Mouse (Mus musculus) heart, adult 8-10 months (tissue): ENCODE measurements around the gene Mthfd1. TPM values are rescaled to one million over a fixed set of nuclear protein-coding genes. Genes with fewer than 3 reads are reported as not detected.

Experiments used
- DNase-seq: peaks from one replicate; pipeline ENCODE4 v3.0.0; 2022; ENCODE audit warnings: low spot score
- total RNA-seq, 4 experiments: library from RNA; stranded (reverse); gene quantifications; 2 replicates each; pipeline ENCODE4 v1.2.4; 2022

Gene Mthfd1
- total RNA-seq, 4 experiments from 2014 or later, result 28.1 to 32.4 (median 29.1) TPM

DNA sequence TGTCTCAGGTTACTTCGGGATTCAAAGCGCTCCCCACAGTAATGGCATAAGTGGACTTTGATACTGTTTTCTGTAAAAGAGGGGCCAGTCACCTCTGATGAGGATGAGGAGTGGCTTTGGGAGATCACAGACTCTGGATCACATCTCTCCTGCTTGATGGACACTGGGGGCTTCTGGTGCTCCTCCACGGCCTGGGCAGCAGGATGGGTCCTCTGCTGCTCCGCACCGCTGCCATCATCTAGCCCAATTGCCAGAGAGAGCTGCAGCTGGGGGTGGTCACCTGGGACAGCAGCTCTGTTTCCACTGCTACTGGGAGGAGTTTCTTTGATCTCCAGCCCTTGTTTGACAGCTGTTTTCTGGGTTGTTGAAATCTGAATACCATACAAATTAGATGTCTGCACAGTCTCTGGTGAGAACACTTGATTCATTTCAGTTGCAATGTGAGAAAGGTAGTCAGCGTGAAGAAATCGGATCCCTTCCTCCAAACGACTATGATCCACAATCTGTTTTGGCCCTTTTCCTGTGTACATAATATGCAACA is 94.7 kb downstream of the Mthfd1 start:
- DNase-seq, result no peak

DNA sequence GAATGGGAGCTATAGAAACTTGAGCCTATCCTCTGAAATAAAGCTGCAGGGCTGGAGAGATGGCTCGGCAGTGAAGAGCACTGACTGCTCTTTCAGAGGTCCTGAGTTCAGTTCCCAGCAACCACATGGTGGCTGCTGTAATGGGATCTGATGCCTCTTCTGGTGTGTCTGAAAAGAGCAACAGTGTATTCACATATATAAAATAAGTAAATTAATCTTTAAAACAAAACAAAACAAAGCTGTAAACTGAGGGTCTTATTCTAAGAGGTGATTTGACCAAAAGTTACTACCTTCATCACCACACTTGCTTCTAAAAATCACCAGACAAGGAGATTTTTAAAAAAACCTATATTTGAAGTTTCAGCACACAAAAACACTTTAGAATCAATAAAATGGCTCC is 105.8 kb downstream of the Mthfd1 start:
- DNase-seq, result no peak

DNA sequence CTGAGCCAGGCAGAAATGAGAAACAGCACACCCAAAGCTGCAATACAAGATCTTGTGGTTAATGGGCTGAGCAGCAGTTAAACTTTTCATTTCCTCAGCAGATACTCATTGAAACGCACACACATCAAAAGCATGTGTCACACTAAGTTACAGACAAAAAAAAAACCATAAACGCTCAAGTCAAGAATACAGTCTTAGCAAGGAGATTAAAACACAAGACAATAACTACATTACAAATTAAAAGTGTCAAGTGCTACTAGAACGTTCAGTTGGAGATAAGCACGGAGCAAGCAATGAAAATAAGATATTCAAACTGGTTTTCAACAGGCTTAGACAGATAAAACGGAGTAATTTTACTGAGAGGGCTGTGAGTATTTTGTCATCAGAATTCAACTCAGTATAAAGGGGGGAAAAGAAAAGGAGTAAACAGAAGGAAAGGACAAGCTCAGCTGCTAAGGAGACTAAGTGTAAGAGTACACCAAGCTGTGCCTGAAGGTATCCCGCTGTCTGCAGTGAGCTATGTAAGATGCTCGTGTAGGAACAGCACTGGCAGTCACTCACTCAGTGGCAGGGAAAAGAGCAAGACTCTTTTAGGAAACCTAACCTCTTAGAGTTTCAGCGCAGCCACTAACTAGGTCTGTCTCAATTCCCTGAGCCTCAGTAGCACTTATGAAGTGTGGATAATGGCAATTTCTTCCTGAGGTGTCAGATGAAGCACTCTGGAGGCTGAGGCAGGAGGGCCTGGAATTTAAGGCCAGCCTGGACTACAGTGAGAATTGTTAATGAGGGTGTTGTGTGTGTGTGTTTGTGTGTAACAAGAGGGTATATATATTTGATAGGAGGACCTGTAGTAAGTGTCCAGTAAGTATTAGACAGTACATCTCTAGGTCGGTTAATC is 106.6 kb downstream of the Mthfd1 start:
- no peak for DNase-seq

DNA sequence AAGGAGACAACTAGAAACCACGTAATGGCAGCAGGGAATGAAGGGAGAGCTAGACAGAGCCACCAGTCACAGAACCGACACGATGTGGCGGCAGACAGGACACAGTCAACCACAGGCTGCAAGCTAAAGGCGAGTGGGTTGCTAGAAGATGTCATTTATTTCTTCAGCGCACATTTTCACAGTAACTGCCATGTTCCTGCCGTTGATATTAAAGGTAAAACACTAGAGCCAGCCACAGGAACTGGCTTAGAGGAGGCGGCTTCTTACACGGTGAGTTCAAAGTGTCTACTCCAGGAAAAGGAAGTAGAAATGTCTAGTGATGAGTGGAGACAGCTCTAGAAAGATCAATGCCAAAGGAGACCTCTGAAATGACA is 107.2 kb downstream of the Mthfd1 start:
- DNase-seq, result no peak

- DNase-seq, result no peak
Observed at GRCm38 (mm10) chr12:76366276-76366675, 111.2 kb downstream of the Mthfd1 start.

DNA sequence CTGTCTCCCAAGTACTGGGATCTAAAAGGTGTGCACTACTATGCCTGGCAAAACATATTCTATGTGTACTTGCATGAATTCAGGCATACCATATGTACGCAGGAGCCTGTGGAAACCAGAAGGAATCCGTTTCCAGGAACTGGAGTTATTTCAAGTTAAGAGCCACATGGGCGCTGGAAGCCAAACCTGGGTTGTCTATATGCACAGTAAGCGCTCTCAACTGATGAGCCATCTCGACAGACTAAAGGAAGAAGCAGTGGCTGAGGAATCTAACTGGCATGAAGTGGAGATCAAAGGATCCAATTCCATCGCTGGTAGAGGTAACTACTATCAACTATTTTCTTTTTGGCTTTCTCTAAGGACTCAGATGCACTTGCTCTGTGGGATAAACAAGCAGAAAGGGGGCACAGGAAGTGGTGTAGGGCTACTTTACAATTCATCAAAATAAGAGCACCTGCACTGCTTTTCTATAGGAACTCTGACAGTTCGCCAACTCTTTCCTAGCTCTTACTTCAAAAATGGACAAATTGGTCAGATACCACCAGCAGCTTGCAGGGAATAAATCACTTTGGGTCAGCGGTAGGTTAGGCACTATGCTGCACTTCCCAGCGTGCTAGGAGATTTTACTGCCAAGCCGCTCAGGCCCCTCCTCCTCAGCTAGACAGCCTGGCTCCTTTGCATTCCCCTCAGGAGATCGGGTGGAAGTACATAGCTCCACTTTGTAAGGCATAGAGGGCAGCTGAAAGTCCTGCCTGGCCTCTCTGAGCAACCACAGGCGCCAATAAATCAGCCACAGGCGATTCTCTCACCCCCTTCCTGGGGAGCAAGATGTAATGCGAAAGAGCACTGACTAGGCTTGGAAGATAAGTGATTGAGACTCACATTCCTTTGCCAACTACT is 112.2 kb downstream of the Mthfd1 start:
- no peak for DNase-seq

- DNase-seq, result no peak
Observed at GRCm38 (mm10) chr12:76368201-76368789, 113.2 kb downstream of the Mthfd1 start.

DNA sequence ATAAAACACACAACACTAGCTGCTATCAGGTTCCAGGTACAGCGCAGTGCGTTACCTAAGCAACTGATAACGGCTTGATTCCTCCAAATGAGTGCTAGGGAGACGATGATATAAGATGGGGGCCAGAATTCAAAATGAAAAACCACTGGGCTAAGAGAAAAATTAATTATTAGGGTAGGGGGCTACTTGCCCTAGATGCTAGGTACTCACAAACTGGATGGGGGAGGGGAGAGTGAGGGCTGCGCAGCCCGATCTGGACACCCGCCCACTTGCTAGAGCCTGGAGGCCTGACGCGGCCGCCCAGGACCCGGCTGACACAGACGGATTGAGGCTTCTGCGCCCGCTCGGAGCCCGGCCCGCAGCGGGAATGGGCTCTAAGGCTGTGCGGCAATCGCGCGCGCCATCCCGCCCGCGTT is 113.7 kb downstream of the Mthfd1 start:
- DNase-seq, result no peak

Other genes starting within 250 kb of the Mthfd1 start
- gene Esr2, start 78.0 kb upstream of the Mthfd1 start, total RNA-seq, result not detected
- not detected for gene Tex21, start 8.6 kb upstream of the Mthfd1 start, total RNA-seq
- gene Akap5, start 69.6 kb downstream of the Mthfd1 start, total RNA-seq, result 1 to 10 TPM in 3 of 4 experiments, under 1 TPM in 1; 0.90 to 3.0 (median 1.5) TPM
- 10 to 100 TPM in 2 of 4 experiments, 1 to 10 TPM in 2; 6.7 to 11.3 (median 8.8) TPM for gene Zbtb25, start 114.3 kb downstream of the Mthfd1 start, total RNA-seq
- gene Zbtb1, start 115.0 kb downstream of the Mthfd1 start, total RNA-seq, result 1 to 10 TPM; 3.4 to 4.0 (median 3.9) TPM
- 1 to 10 TPM; 4.1 to 7.7 (median 5.8) TPM for gene Hspa2, start 148.9 kb downstream of the Mthfd1 start, total RNA-seq
- under 1 TPM in 2 of 4 experiments, not detected in 2; 0.41 to 0.69 TPM for gene Ppp1r36, start 162.2 kb downstream of the Mthfd1 start, total RNA-seq